Mouse (Mus musculus) heart, postnatal 4 days (tissue): ENCODE measurements at regions not wholly inside any gene's neighbourhood (a gene's known extent, or its start where the extent isn't known, plus 50 kb on each side); places are given as distances from the start of the nearest gene placed in this dataset.
"Not testable (repeated sequence)": the region's sequence is repeated elsewhere in the genome, so short reads cannot be mapped to it uniquely, and the experiment has no call there.

Source experiments
- DNase-seq: peaks from one replicate; pipeline ENCODE4 v3.0.0; 2021

GRCm38 (mm10) chr1:112486046-112486445 lies 621.3 kb upstream of the Dsel start:
- DNase-seq: not testable (repeated sequence)

DNA sequence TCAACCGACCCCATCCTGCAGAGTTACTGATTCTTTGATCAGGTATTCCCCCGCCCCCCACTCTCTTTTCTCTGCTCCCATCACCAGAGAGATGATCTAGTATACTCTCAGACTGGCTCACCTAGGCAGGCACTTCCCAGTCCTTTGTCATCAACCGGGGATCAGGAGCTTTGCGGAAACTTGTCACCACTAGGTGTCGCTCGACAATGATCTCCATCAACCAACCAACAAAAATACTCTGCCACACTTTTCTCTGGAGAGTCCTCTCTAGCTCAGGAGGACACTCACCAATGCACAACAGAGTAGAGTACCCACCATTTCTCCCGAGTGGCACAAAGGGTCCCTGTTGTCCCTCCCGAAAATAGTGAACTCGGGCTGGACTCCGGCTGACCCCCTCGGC lies 591.3 kb upstream of the Dsel start:
- peak; percentile 29 for DNase-seq

- no peak for DNase-seq
These were observed 587.7 kb upstream of the Dsel start for GRCm38 (mm10) chr1:112452390-112452789.

GRCm38 (mm10) chr1:112451622-112452021 lies 586.9 kb upstream of the Dsel start:
- no peak for DNase-seq

GRCm38 (mm10) chr1:112439109-112439508 lies 574.4 kb upstream of the Dsel start:
- no peak for DNase-seq

- peak; percentile 4 for DNase-seq
These were observed 551.8 kb upstream of the Dsel start for GRCm38 (mm10) chr1:112416350-112417083.

DNA sequence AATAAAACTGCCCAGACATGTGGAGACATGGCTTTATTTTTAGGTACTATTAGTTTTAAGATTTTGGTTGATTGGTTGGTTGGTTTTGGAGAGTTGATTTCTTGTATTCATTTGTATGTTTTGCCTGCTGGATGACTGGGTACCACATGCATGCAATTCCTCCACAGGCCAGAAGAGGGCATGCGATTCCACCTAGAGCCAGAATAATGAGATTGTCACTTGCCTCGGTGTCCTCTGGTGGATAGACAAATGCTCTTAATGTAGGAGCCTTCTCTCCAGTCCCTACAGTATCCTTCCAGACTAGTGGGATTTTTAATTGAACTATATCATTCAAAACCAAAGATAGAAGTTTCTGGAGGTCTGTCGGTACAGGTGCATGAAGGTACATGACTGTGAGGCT lies 524.1 kb upstream of the Dsel start:
- peak; percentile 8 for DNase-seq

- no peak for DNase-seq
These were observed 519.3 kb upstream of the Dsel start for GRCm38 (mm10) chr1:112384015-112384414.

DNA sequence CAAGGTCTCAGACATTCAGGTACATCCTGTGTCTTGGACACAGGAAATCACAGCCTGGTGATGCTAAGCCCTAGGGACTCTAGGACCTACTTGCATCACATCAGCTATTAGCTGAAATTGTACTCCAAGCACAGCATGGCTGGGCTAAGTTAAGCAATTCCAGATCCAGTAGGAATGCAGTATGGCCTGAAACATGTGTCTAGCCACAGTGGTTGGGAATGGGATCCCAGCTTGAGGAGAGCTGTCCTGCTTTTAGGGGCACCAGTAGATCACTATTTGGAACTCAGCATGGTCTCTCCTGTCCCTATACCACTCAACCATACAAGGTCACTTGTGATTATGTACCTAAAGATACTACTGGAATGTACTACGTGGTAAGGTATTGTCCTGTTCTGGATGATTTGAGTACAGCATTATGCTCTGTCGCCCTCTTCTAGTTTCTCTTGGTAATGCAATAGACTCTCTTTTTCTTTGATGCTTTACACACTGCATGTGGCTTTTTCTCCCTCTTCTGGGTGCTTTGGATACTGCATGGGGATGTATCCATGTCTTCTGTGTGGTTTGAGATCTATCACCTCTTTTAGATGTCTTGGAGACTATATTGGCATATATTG lies 515.0 kb upstream of the Dsel start:
- peak; percentile 10 for DNase-seq

GRCm38 (mm10) chr1:112378660-112379059 lies 513.9 kb upstream of the Dsel start:
- peak; percentile 13 for DNase-seq

- no peak for DNase-seq
These were observed 491.1 kb upstream of the Dsel start for GRCm38 (mm10) chr1:112355816-112356215.
